Mouse (Mus musculus) heart, postnatal 10 days (tissue): ENCODE measurements at regions not wholly inside any gene's neighbourhood (a gene's known extent, or its start where the extent isn't known, plus 50 kb on each side); places are given as distances from the start of the nearest gene placed in this dataset.

Source experiments
- DNase-seq, 2 experiments: peaks; one replicate each; pipeline ENCODE4 v3.0.0; 2021
- intact Hi-C: fragments of 180-260 bp; cut with DNase I; formaldehyde crosslinking; loops from one replicate; pipeline ENCODE4 v1.15.1; 2025

DNA sequence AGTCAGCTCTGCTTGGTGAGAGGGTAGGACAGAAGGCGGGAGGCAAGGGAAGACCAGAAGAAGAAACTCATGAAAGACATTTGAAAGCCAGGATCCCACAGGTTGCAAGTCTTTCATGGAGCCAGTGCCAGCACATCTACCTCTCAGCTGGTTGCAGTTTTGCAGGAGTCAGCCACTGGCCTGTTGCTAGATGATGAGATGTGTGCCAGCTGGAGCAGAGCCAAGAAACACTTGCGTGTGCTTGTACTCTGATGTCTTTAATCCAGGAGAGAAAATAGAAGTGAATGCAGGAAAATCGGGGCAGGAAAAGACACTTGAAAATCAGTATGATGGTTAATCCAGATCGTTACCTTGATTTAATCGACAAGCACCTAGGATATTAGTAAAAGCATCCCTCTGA, 181.9 kb upstream of the Gadl1 start:
- peak; percentile 55 to 67 for DNase-seq
- intact Hi-C loops: no loop called here

DNA sequence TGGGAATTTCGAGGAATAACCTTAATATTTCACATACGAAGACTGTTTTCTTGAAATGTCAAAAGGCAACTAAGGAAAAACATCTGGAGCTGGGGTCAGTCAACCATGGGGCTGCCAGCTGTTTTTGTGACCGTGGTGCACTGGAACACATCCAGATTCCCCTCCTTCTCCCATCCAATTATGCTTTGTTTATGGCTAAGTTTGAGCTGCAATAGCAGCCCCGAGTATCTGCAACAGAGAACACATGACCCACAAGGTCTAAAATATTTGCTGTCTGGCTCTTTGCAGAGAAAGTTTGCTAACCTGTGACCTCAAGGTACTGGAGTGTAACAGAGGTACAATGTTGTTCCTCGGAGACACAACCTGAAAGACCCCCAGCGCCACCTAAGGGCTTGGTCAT, 177.7 kb upstream of the Gadl1 start:
- intact Hi-C loops: no loop called here
- peak; percentile 10 to 28 for DNase-seq

- intact Hi-C loops: no loop called here
- DNase-seq: no peak
These were observed 176.2 kb upstream of the Gadl1 start for GRCm38 (mm10) chr9:115733104-115733503.

DNA sequence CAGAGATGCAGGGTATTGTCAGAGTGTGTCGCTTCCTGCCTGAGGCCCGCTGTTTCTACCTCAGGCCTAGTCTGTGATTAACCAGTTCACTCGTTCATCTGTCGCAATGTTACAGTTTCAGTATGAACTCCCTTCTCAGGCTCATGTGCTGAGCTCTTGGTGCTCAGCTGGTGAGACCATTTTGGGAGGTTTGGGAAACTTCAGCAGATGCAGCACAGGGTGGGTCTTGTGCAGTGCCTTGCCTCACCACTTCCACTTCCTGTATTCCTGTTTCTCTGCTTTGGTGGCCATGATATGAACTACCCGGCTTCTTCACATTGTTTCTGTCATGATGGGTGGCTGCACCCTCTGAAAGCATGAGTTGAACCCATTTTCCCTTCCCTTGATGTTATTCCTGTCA, 169.3 kb upstream of the Gadl1 start:
- intact Hi-C loops: no loop called here
- DNase-seq: no peak

GRCm38 (mm10) chr9:115746436-115746835, 162.8 kb upstream of the Gadl1 start:
- intact Hi-C loops: no loop called here
- no peak for DNase-seq

GRCm38 (mm10) chr9:115760496-115760895, 148.8 kb upstream of the Gadl1 start:
- peak; percentile 20 to 27 for DNase-seq
- intact Hi-C loops: no loop called here

DNA sequence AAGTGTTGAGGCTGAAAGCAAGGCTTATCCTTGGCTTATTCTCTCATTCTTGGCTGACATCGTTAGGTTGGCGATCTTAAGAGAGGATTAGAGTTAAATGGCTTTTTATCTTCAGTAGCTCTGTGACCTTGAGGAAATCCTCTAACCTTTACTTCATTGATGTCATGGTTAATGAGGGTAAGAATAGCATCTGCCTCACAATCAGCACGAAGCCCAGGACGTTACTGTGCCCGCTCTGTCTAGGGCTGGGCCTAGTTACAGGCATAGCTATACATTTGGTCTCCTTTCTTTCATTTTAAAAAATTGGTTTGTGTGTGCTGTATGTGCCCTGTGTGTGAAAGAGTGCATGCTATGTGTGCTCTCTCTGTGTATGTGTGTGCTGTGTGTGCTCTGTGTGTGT, 145.1 kb upstream of the Gadl1 start:
- intact Hi-C loops: no loop called here
- no peak for DNase-seq

DNA sequence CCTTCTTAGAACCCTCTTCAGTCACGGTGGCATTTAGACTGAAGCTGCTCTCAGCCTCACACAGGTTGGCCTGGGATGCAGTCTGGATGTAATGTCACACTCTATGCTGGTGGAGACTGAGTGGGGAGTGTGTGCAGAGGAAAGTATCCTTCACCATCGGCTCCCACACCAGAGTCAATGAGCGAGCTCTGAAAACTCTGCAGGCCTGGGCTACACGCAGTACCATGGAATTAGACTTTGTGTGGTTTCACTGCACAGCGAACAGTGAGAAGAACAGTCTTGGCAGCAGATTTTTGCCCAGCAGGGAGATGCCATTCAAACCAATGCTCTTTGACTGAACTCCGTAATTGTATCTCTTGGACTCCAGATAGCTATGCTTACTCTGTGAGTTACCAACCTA, 142.8 kb upstream of the Gadl1 start:
- no peak for DNase-seq
- intact Hi-C loops: no loop called here

GRCm38 (mm10) chr9:115775112-115775511, 134.1 kb upstream of the Gadl1 start:
- no peak for DNase-seq
- intact Hi-C loops: no loop called here

- intact Hi-C loops: no loop called here
- DNase-seq: no peak
These were observed 133.4 kb upstream of the Gadl1 start for GRCm38 (mm10) chr9:115775858-115776257.

DNA sequence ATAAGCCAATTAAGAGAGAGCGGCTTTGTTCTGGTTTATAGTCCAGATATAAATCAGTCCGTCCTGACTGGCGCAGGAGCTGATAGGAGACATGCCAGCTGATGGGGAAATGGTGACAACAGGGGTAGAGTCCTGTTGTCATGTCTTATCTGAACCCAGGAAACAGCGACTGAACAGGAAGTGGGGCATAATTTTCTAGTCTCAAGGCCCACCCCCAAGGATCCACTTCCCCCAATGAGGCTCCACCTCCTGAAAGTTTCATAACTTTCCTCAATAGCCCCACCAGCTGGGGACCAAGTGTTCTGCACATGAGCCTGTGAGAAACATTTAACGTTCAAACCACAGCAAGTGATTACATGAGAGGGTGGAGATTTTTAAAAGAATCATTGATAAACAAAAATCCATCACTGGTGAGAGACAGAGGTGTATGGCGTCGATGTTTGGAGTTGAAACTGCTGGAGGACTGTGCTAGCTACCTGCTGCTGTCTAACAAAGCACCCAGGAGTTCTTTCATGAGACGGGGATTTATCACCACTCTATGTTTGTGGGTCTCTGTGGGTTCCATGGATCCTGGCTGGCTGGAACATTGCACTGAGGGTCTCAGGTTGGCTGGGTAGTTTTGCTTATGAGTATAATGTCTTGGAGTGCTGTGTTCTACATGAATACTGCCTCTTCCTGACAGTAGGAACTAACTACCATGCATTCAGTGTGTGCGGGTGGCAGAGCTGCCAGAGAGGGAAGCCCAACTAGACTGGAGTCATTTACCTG, 132.0 kb upstream of the Gadl1 start:
- intact Hi-C loops: no loop called here
- no peak for DNase-seq

DNA sequence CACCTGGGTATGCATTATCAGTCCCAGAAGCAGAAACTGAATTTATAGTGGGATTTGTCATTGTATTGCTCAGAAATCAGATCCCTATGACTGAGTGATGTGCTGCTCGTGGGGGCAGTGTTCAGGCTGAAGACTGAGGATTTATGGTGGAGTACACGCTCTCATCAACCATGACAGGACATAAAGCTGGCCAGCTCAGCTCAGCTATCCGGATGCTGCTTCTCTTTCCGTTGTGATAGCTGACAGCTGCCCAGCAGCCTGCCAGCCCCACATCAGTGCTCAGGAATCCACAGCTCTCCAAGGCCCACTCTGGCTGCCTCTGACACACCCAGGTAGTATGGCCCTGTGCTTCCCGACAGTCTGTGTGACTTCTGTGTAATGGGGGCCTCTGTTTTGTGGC, 130.4 kb upstream of the Gadl1 start:
- DNase-seq: peak in 1 of 2 experiments; percentile 6
- intact Hi-C loops: no loop called here

GRCm38 (mm10) chr9:115799330-115799729, 109.9 kb upstream of the Gadl1 start:
- intact Hi-C loops: no loop called here

GRCm38 (mm10) chr9:115800624-115801023, 108.6 kb upstream of the Gadl1 start:
- no peak for DNase-seq
- intact Hi-C loops: no loop called here

More at GRCm38 (mm10) chr9:115799330-115799729, 109.9 kb upstream of the Gadl1 start:
- DNase-seq: no peak

DNA sequence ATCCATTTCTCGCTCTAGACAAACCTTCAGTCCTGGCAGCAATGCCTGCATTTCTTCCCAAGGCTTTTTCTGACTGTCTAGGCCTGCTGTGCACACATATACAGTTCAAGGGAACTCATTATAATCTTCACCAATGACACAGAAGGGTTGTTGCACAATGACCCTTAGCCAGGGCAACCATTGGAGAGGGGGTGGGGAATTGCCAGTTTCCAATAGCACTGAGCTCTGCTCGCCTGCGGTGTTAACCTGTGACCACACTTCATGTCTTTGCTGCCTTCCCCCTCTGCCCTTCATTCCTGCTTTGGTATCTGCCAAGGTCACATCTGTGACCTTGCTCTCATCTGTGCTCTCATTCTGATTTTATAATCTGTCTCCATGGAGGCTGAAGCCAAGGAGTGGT, 106.2 kb upstream of the Gadl1 start:
- no peak for DNase-seq
- intact Hi-C loops: no loop called here

GRCm38 (mm10) chr9:115805224-115805623, 104.0 kb upstream of the Gadl1 start:
- intact Hi-C loops: no loop called here
- no peak for DNase-seq

DNA sequence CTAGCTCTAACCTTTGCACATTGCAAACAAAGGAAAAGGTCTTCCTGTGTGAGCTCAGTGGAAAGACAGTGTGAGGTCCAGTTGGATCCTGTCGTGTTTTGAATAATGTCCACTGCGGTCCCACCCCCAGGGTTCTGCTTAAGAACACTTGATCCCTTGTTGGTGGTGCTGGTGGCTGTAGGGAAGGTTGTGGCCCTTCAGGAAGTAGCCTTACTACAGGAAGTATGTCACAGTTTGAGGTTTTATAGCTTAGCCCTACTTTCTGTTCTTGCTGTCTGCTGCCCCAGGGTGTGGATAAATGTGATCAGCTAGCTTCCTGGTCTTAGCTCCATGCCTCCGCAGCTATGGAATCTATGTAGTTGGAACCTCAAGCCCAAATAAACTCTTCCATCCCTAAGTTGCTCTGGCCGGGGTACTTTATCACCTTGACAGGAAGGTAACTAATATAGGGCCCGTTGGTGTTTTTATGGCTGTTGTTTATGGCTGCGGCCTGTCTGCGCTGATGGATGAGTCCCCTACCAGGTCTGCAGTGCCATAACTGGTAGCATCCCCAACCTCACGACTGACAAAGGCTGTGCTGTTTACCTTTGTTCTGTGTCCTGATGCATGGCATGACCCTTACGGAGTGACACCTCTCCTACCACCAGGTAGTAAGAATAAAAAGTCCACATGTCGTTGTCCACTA, 103.1 kb upstream of the Gadl1 start:
- intact Hi-C loops: no loop called here
- DNase-seq: no peak

DNA sequence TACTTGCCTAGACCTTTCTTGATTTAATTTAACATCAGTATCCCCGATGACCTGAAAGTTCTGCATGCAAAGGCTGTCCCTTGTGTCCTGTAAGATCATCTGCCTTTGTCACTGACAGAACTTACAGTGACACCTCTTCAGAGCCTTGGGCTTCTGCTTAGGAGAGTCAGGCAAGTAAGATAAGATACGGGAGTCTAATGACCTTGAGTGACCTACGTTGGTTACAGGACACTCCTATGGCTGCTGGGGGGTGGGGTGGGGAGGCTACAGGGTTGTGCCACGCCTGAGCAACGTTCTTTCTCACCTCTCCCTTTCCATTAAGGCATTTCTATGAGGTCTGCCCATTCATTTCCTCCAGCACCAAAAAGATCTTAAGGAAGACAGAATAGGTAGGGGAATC, 69.1 kb upstream of the Gadl1 start:
- DNase-seq: no peak
- intact Hi-C loops: no loop called here

- intact Hi-C loops: no loop called here
- DNase-seq: no peak
These were observed 68.5 kb upstream of the Gadl1 start for GRCm38 (mm10) chr9:115840791-115841190.

GRCm38 (mm10) chr9:115841684-115842083, 67.6 kb upstream of the Gadl1 start:
- intact Hi-C loops: no loop called here
- no peak for DNase-seq

DNA sequence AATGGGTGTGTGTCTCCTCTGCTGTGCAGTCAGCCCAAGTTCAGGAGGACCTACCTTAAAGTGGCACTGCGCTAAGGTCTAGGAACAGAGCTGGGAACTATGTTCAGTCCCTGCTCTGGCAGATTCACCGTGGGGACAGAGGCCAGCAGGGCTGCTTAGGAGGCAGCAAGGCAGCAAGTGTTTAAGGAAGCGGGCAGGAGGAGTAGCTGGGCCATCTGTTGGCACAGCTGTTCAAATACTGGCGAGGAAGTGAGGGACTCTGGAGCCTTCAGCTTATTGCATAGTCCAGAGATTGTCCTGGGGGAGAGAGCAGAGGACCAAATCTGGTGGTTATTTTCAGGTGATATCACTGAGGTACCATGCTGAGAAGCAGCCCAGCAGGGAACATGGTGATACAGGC, 64.9 kb upstream of the Gadl1 start:
- intact Hi-C loops: no loop called here
- no peak for DNase-seq

GRCm38 (mm10) chr9:115845091-115845490, 64.2 kb upstream of the Gadl1 start:
- intact Hi-C loops: no loop called here
- DNase-seq: no peak
